Mouse (Mus musculus) B cell, adult 2 months (primary cell): ENCODE measurements at regions not wholly inside any gene's neighbourhood (a gene's known extent, or its start where the extent isn't known, plus 50 kb on each side); places are given as distances from the start of the nearest gene placed in this dataset.

Source experiments
- DNase-seq, 2 experiments: peaks; one replicate each; pipeline ENCODE4 v3.0.0; 2022

DNA sequence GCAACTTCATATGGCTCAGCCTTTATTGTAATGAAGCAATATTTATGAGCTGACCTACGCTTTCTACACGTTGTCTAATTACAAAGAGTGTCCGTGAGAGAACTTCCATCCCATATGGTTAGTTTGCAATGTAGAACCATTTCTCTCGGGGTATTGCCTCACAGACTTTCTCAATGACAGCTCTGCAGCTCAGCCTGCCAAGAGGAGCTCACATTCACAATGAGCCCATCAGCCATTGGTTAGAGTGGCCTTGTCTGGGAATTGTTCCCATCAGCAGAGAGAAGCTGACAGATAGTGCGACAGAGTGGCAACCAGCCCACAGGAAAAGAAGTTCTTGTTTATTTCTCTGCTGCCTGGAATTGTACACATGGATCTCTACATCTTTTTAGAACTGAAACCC lies 409.7 kb downstream of the Zfp704 start:
- DNase-seq, result no peak

DNA sequence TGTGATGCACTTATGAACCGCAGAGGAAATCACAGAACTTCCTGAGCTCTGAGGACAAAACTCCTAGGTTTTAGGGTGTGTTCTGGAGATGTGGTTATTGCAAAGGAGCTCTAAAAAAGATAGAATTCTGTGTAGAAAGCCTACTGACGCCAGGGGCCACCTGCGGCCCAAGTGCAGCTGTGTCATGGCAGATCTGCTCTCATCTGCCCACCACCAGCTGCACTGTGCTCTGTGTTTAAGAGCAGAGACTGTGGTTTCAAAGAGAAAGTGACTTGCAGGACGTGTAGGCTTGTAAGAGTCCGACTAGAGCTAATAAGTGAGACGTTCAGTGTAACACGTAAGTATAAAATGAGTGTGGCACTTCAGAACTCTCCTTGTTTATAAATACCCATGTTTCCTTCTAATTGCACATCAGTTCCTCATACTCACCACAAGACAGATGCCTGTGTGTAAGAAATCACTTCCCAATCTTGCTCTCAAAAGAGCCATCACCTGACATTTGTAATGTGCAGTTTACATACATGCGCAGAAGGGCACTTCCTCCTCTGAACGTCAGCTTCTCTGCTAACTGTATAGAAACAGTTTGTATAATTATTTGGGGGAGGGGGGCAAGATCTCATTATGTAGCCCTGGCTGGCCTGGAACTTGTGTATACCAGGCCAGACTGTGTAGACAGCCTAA lies 411.1 kb downstream of the Zfp704 start:
- peak; percentile 56 to 58 for DNase-seq

DNA sequence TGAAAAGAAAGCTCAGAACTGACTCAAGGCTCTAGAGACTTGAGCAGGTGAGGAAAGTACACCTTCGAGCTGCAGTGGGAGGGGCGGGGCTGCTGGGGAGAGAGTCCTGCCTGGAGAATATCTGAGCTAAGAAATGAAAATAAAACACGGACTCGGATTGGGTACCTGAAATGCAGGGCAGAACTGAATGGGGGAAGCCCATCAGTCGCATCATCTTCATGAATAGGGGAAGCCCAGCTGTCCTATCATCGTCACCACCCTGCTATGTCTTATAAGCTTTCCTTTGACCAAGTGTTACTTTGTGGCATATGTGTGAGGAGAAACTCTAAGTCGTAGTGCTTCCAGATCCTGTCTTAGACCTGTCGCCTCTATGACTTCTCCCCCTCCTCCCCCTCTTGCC lies 414.1 kb downstream of the Zfp704 start:
- DNase-seq, result peak; percentile 7

DNA sequence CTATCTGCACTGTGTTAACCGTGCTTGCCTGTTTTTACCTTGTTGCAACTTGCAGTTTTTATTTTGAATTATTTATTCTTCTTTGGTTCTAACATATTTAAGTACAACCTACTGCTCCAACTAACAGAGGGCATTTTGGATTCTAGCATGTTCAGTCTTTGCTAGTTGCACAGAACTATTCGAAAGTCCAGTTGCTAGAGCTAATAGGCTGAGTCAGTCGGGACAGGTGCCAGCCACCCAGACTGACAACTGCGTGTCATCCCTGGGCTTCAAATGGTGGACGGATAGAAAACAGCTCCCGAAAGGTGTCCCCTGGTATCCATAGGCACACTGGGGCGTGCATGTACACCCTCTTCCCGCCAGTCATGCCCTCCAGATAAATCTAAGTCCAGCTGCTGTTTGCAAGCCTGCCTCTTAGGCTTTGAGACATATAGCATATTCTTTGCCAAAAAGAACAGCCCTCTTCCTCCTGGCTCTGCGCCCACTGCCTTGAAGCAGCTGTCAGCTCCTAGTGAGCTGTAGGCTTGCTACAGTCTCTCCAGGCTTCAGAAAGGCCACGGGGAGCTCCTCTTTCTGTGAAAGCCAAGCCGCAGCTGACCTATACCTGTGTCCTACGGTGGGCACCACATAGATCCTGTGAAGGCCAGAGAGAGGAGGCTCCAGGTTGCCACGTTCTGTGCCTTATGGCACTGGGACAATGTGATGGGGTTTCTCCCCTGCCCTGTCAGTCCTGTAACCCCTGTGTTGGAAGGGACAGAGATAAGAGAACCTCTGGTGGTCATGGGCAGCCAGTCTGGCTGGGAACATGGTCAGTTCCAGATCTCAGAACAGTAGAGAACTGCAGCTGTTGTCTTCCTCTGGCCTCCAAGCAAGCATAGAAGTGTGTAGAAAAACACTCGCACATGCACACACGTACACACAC lies 420.3 kb downstream of the Zfp704 start:
- DNase-seq, result no peak

DNA sequence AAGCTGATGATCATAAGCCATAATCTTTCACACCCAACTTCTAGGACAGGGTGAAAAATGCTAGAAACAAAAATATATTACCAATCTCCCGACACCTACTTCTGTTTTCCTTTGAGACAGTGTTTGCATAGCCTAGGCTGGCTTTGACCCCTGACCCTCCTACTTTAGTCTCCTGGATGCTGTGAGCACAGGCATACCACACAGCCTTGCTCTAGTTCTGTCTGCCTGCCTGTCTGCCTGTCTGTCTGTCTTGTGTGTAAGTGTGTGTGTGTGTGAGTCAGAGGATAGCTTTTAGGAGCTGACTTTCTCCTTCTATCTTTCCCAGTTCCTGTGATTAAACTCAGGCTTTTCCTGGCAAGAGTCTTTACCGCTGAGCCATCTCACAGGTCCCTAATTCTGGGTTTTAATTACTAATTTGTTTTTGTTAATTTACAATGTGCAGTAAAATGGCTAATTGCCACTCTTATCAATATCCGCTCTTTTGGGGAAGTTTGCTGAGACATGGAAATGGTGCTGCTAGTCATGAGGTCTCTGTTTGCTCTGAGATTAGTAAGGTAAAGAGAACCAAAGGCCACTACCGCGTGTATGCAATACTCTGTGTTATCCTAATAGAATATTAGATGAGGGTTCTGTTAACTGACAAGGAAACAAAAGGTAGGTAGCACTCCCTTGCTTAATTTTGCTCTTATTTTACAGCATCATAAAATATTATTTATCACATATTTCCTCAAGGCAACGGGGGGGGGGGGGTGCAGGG lies 423.3 kb downstream of the Zfp704 start:
- no peak for DNase-seq

DNA sequence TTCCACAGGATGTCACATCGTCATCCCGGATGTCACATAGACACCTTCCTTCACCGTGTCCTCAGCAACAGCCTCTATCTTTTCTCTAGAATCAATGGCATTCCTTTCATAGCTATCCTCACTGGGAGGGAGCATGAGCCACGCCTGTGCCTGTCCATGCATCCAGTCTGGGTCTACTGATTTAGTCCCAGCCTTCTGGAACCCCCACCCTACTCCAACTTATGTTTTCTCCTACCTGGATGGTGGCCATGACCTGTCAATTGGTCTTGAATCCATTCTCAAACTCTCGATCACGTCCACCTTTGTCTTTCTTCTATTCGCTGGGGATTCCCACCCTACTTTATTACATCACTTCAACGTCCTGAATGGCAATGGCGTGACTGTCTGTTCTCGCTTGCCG lies 428.3 kb downstream of the Zfp704 start:
- DNase-seq, result no peak

DNA sequence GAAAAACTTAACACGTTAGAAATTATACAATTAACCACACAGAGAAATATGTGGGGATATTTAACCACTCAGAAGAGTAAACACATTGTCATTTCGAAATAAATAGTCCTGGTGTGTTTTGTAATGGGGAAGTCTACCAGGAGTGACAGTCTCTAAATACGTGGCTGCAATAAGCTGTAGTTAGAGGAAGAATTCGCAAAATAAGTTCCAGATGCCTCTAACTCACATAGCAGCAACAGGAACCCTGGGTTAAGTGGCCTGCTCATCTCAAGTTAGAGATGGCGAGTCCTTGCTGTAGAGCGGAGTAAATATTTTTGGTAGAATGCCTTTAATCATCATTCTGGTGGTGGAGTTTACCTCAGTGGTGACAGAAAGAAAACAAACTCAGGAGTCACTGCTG lies 430.2 kb downstream of the Zfp704 start:
- no peak for DNase-seq

DNA sequence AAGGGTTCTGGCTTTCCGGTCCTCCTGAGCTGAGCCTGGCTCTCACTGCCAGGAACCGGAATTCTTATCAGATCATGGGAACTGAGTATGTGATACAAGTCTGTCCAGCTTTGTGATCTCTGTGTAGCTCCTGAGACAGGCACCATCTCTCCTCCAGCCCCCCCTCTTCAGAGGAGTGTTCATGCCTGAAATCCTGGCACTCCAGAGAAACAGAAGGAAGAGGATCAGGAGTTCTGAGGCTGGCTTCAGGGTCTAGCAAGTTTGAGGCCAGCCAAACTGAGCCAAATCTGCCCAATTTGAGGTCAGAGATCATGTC lies 435.4 kb downstream of the Zfp704 start:
- DNase-seq, result no peak

DNA sequence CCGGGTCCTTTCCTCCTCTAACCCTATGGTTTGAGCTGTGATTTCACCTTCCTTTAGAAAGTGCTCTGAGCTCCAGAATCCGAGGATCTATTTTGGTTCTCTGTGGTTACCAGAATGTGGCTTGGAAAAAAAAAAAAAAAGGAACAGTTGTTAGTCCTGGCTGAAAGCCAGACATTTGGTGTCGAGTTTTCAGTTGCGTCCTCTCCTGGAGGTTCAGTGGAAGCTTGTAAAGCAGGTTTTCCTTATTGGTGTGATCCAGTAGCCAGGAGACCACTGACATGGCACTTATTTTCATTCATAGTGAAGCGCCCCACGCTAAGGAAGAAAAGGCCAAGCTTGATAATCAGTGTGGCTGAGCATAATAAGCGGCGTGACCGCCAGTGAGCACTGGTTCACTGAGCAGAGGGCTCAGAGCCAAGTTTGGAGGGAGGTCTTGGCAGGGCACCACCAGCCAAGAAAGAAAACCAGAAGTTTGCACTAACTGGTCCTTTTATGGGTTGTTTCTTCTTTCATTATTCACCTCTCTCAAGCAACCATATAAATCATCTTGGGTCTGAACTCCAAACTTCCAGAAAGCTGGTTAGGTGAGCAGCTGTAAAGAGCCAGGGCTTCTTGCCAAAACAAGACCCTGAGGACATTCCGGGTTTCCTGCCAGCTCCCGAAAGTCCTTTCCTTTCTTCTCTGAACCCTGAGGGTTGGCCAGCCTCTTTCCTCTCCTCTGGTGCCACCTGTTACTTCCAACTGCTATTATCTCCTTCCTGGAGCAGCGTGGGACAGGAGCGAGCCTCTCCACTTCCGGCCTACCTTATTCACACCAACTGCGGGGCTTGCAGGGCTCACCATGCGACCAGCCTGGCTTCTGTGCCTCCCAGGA lies 436.0 kb downstream of the Zfp704 start:
- DNase-seq, result peak; percentile 19 to 27

DNA sequence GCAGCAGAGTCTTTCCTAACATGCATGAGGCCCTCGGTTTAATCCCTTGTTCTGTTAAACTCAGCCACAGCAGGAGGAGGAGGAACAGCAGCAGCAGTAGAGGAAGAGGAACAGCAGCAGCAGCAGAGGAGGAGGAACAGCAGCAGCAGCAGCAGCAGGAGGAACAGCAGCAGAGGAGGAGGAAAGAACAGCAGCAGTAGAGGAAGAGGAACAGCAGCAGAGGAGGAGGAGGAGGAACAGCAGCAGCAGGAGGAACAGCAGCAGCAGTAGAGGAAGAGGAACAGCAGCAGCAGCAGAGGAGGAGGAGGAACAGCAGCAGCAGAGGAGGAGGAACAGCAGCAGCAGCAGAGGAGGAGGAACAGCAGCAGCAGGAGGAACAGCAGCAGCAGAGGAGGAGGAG lies 437.9 kb downstream of the Zfp704 start:
- no peak for DNase-seq

DNA sequence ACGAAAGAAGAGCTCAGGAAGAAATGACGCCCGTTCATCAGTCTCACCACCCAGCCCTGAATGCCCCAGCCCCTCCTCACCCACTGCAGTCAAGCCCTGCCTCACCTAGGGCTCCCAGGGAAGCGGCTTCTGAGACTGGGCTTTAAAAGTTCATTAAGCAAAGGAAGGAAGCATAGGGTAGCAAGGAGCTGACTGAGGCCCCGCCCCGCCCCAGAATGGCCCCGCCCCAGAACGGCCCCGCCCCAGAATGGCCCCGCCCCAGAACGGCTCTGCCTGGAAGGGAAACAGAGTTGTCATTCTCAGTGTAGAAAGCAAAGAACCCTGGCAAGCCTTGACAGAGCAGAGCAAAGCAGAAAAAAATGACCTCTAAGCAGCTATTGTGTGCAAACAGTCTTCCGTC lies 440.9 kb downstream of the Zfp704 start:
- no peak for DNase-seq

DNA sequence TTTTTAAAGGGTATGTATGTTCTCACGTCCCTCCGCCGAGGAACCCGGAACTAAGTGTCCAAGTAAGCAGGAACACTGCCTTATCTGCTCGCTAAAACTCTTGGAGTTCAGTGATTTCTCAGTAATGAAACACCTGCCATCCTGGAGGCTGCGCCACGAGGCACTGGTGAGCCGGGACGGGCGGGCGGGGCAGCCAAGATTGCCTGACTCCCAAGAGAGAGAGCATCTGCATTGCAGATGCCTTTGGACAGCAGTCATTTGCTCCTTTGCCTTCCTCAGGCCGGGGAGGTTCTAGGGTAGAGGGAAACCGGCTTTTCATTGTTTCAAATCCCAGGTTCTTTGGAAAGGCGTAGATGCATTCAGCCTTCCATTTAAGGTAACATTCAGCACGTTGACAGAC lies 450.8 kb downstream of the Zfp704 start:
- no peak for DNase-seq

DNA sequence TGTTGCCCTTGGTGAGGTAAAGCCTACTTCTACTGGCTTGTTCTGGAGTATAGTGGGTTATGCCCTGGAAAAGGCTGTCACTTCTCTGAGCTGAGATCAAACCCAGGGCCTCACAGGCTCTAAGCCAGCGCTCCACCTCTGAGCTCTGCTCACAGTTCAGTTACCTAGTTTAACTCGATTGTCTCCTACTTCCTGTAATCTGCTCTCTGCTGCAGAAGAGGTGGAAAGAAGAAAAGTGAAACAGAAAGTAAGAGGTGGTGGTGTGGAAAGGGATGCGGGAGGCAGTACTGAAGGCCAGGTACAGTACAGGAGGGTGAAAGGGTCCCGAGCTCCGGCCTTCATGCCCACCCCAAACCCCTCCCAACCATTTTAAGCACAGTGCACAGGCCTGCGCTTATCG lies 455.7 kb downstream of the Zfp704 start:
- peak; percentile 36 to 37 for DNase-seq

DNA sequence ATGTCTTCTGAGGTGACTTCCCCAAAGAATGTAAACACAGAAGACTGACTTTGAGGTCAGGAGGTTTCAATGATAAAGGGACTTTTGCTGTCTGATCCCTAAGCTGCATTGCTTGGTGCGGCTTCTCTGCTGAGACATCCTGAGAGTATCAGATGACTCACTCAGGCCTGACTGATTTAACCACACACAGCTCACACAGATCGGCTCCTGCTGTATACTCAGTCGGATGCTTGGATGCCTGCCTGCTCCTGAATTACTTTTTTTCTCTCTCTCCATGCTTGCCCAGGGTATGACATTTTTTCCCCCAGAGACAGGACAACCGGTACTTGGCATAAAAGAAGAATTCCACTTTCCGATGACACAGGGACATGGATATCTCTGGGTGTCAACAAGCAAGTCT lies 456.2 kb downstream of the Zfp704 start:
- peak in 1 of 2 experiments; percentile 20 for DNase-seq

DNA sequence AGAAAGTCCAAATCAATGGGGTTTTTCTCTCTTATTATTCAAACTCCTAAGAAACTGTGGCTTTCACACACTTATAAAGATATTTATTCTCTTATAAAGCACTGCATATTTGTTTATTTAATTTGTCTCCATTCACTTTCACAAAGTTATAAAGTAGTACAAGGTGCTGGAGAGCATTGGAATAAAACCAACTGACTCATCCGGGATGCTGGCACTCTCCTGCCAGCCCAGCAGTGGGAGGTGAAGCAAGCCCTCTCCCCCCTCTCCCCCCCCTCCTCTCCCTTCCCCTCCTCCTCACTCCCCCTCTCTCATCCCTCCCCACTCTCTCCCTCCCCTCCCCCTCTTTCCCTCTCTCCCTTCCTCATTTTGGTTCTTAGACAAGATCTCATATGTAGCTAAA lies 457.6 kb downstream of the Zfp704 start:
- no peak for DNase-seq

DNA sequence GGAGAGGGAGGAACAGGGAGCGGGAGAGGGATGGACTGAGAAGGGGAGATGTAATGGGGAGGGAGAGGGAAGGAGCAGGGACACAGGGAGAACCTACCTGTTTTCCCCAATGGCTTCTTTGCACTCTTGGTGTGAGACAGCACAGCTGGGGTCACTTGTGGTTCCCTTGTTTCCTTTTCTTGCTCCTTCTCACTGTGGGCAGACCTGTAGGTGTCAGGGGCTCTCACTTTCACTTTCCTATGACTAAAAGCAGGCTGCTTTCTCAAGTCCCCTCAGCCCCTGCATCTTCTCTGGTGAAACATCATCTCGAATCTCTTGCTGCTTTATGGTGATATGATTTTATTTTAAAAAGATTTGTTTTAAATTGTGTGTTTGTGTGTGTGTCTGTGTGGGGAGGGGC lies 458.3 kb downstream of the Zfp704 start:
- peak in 1 of 2 experiments; percentile 27 for DNase-seq

DNA sequence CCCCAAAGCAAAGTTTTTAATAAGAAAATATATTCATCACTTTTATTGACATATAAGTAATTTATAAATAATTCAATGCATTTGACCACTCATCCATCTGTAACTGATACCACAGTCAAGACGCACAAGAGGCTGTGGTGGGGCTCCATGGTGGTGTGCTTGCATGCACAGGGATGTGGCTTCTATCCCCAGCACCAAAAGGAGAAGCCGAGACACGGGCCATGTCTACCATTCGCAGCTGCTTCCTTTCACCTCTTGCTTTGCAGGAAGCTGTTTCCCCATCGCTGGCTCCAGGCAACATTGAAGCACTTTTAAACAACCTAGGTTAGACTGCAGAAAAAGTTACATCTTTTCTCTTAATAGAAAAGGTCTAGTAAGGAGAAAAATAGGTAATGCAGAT lies 461.3 kb downstream of the Zfp704 start:
- DNase-seq, result no peak

DNA sequence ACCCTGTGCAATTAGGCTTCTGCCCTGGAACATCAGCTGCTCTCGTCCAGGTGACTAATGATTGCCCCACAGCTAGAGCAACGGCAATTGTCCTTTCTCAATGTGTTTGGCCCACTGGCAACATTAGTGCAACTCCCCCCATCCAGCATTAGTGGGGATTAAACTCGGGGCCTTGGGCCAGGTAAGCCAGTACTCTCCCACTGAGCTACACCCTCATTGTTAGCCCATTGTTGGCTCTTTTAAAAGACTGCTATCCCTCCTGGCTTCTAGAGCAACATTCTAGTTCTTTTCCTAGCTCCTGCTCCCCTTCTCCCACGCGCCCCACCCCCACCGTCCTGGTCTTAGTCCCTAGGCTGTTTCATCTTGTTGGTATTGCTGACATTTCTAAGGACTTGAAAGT lies 463.4 kb downstream of the Zfp704 start:
- DNase-seq, result no peak

DNA sequence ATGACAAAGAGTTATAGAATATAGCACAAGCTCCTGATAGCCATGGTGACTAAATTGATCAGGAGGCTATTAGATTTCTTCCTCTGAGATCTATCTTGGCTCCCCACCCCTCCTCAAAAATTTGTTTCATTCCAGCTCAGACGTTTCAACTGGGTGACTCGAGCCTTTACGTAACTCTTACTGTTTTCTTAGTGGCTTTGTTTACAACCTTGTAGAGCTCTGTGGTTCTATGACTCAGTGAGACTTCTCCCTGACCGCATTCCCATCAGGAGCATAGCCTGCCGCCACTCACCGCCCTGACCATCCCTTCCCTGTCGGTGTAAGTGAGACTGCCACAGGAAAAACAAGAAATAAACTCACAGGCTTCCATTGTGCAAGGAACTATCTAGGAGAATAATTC lies 464.3 kb downstream of the Zfp704 start:
- DNase-seq, result no peak

DNA sequence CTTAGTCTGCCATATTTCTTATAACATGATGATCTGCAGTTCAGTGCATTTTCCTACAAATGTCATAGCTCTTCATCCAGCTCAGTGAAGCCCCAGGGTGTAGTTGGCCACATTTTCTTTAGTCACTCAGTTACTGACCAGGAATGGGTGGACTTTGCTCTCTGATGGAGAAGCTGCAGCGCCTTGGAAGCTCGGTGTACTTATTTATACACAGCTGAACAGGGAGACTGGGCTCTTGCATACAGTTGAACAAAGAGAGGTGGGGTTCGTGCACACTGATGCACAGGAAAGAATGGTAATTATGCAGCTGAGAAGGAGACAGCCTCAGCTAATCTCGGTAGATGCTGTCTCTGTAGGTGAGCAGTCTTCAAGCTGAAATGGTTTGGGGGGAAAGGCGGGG lies 468.0 kb downstream of the Zfp704 start:
- no peak for DNase-seq

DNA sequence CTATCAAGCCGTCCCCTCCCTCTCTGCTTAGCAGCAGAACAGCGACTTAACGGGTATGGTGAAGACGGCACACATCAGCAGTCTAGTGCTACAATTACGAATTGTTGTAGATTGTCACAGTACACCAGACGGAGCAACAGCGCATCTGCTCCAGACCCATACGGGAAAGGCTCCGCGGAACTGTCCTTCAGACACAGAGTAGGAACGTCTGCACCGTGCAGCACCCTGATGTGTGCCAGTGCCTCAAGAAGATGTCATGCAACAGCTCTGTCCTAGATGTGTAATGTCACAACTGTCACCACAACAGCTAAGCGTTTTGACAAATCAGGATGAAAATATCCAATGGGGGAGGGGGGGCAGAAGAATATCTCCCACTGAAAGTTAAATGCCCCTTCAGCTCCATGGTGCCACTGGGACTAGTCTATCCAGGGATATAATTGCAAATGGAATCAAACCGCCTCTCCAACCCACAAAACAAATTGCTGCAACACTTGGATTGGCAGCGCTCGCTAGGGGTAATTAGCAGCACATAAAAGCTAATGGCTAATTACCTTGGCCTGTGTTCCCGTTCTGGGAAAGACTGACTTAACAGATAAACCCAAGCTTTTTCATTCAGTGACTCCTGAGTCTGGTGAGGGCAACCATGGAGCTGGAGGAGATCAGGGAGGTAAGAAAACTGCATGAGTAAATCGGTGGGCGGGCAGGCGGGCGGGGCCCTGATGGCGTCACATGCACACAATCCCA lies 472.6 kb downstream of the Zfp704 start:
- DNase-seq, result no peak

DNA sequence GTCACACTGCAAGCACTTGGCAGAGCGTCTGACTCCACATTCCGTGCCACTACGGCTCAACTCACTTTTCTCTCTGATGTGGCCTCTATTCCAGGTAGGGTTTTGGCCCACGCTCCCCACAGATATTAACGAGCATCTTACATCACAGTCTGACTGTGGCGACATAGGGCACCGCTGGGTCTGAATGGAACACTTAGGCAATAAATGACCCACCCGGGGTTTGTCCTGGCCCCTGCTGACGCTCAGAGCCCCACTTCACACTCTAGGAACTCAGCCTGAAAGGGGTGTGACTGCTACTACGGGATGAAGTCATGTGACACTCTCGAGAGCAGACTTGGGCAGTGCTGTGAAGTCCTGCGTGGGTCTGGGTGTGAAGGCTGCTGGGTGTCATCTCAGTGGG lies 475.9 kb downstream of the Zfp704 start:
- no peak for DNase-seq
